ENCODE assay signal across 16 mouse cellular contexts in genomic region chr11:118265621-118266020, GRCm38 (mm10). TPM values are rescaled to one million over a fixed set of nuclear protein-coding genes. Genes with fewer than 3 reads are reported as not detected.
DNase-seq lines count a peak whose midpoint lies in the region; ATAC-seq and TF ChIP-seq lines count a peak whose summit lies in the region.
"Had no signal": no experiment of that assay in that cellular context is flagged by ENCODE, and none has a peak within 500 bp of the region (broad histone marks: within the 10 kb centered on the region; RNA-seq: fewer than 3 reads in every experiment).

No protein-coding gene starts in this region.

- intact Hi-C loops in gastrocnemius, adult 2 months (cut with DNase I), result no loop called here
- intact Hi-C loops in gastrocnemius, postnatal 14 days (cut with DNase I; ENCODE audit: low total_unique reads), result no loop called here

- DNase-seq in gastrocnemius, adult 2 months, result peak; percentile 37
- no peak for DNase-seq in gastrocnemius, postnatal 14 days
- peak; percentile 38 to 40 for DNase-seq in lung, adult 18-20 months
- DNase-seq in lung, postnatal 0 days (ENCODE audit: low spot score), result no peak
- peak; percentile 60 for DNase-seq in adrenal gland, adult 2 months
- peak; percentile 56 for DNase-seq in induced T-regulatory cell, adult 2 months (ENCODE audit: low read depth)
- no peak for DNase-seq in stomach, postnatal 0 days (ENCODE audit: low spot score)
- no peak for DNase-seq in layer of hippocampus, adult 2 months (ENCODE audit: low spot score in 2 of 2)
- DNase-seq: cerebellum, adult 2 months had no signal

- WGBS in lung, postnatal 0 days, result 80% methylated on average over 11 of the region's 11 CpGs
- 84% methylated on average over 11 of the region's 11 CpGs for WGBS in stomach, postnatal 0 days

- no peaks in the 10 kb centered on the region for H3K27me3 ChIP-seq in lung, postnatal 0 days (replicated peaks; ENCODE audit: insufficient read depth, low read length)
- H3K27me3 ChIP-seq in stomach, postnatal 0 days (ENCODE audit: control insufficient read depth, insufficient read depth, low read length), result no peaks in the 10 kb centered on the region
- H3K27me3 ChIP-seq: embryonic facial prominence, embryonic 12.5 days; forebrain, embryonic 15.5 days; liver, embryonic 15.5 days; midbrain, embryonic 15.5 days; stomach, embryonic 15.5 days had no signal

- no peak for ATAC-seq in lung, postnatal 0 days
- no peak for ATAC-seq in stomach, postnatal 0 days (ENCODE audit: low FRiP score, low TSS enrichment)
- ATAC-seq: forebrain, embryonic 15.5 days; hindbrain, postnatal 0 days; midbrain, embryonic 15.5 days had no signal

- H3K27ac ChIP-seq in gastrocnemius, adult 2 months, result peak overlapping the region; percentile 74
- H3K27ac ChIP-seq in lung, postnatal 0 days (ENCODE audit: low read length), result no peak overlapping the region
- no peak overlapping the region for H3K27ac ChIP-seq in stomach, postnatal 0 days (replicated peaks)
- no peak overlapping the region for H3K27ac ChIP-seq in layer of hippocampus, adult 2 months
- H3K27ac ChIP-seq: embryonic facial prominence, embryonic 12.5 days; forebrain, embryonic 15.5 days; hindbrain, postnatal 0 days; left cerebral cortex, adult 2 months; liver, embryonic 15.5 days; midbrain, embryonic 15.5 days; stomach, embryonic 15.5 days had no signal

- H3K4me2 ChIP-seq in lung, postnatal 0 days (replicated peaks; ENCODE audit: low read depth, low read length), result no peak overlapping the region
- no peak overlapping the region for H3K4me2 ChIP-seq in stomach, postnatal 0 days (replicated peaks; ENCODE audit: low read depth)
- H3K4me2 ChIP-seq: embryonic facial prominence, embryonic 12.5 days; forebrain, embryonic 15.5 days; liver, embryonic 15.5 days; midbrain, embryonic 15.5 days; stomach, embryonic 15.5 days had no signal

- no peak overlapping the region for H3K9ac ChIP-seq in lung, postnatal 0 days (replicated peaks; ENCODE audit: low read depth)
- no peak overlapping the region for H3K9ac ChIP-seq in stomach, postnatal 0 days (ENCODE audit: low read length)
- H3K9ac ChIP-seq: embryonic facial prominence, embryonic 12.5 days; forebrain, embryonic 15.5 days; liver, embryonic 15.5 days; midbrain, embryonic 15.5 days; stomach, embryonic 15.5 days had no signal

- peaks cover 69% of the 10 kb centered on the region for H3K36me3 ChIP-seq in lung, postnatal 0 days (ENCODE audit: insufficient read depth, low read length)
- H3K36me3 ChIP-seq in stomach, postnatal 0 days (ENCODE audit: control insufficient read depth, insufficient read depth, low read length), result peaks cover 40% of the 10 kb centered on the region

- no peak for TF ChIP-seq EP300 in lung, postnatal 0 days (IDR thresholded peaks at IDR 0.05)
- TF ChIP-seq EP300 in stomach, postnatal 0 days (optimal IDR thresholded peaks at IDR 0.05), result no peak

- H3K4me3 ChIP-seq in gastrocnemius, adult 2 months, result no peak overlapping the region
- no peak overlapping the region for H3K4me3 ChIP-seq in lung, postnatal 0 days (ENCODE audit: low read depth, low read length)
- no peak overlapping the region for H3K4me3 ChIP-seq in stomach, postnatal 0 days (ENCODE audit: low read depth, low read length)
- no peak overlapping the region for H3K4me3 ChIP-seq in layer of hippocampus, adult 2 months
- H3K4me3 ChIP-seq: embryonic facial prominence, embryonic 12.5 days; forebrain, embryonic 15.5 days; left cerebral cortex, adult 2 months; liver, embryonic 15.5 days; midbrain, embryonic 15.5 days; stomach, embryonic 15.5 days had no signal

- H3K4me1 ChIP-seq in lung, postnatal 0 days (ENCODE audit: insufficient read depth, low read depth, low read length), result no peaks in the 10 kb centered on the region
- no peaks in the 10 kb centered on the region for H3K4me1 ChIP-seq in stomach, postnatal 0 days (replicated peaks; ENCODE audit: control insufficient read depth, insufficient read depth)
- H3K4me1 ChIP-seq: embryonic facial prominence, embryonic 12.5 days; forebrain, embryonic 15.5 days; liver, embryonic 15.5 days; midbrain, embryonic 15.5 days; stomach, embryonic 15.5 days had no signal

- H3K9me3 ChIP-seq in lung, postnatal 0 days (ENCODE audit: low read length), result no peaks in the 10 kb centered on the region
- H3K9me3 ChIP-seq in stomach, postnatal 0 days (ENCODE audit: control insufficient read depth, low read length), result no peaks in the 10 kb centered on the region
- H3K9me3 ChIP-seq: embryonic facial prominence, embryonic 12.5 days; forebrain, embryonic 15.5 days; liver, embryonic 15.5 days; midbrain, embryonic 15.5 days; stomach, embryonic 15.5 days had no signal

- no peak for TF ChIP-seq CTCF in gastrocnemius, adult 2 months (IDR thresholded peaks at IDR 0.05)
- TF ChIP-seq CTCF in lung, postnatal 0 days (IDR thresholded peaks at IDR 0.05), result no peak
- TF ChIP-seq CTCF in stomach, postnatal 0 days (IDR thresholded peaks at IDR 0.05; ENCODE audit: low read depth), result no peak
- TF ChIP-seq CTCF in layer of hippocampus, adult 2 months (conservative IDR thresholded peaks at IDR 0.05), result no peak

RNA-seq across cellular contexts. Expression of gene Cyth1, which starts 17.2 kb away (rescaled TPM):
- 10 to 100 TPM; 28.6 to 49.6 TPM for total RNA-seq in gastrocnemius, adult 2 months (2021)
- total RNA-seq in gastrocnemius, postnatal 14 days (2021), result 10 to 100 TPM; 23.3 to 31.2 TPM
- polyA plus RNA-seq in lung, postnatal 0 days (2015; fragmentation: Nextera tagmentation; extraction: Ambion mirVana), result 19.4 and 19.5 TPM in 2 replicates
- total RNA-seq in adrenal gland, adult 2 months (2021), result 10 to 100 TPM; 28.9 to 34.0 TPM
- polyA plus RNA-seq in adrenal gland, adult 2 months (2012; rRNA removed), result 13.8 and 16.1 TPM in 2 replicates
- polyA plus RNA-seq in stomach, postnatal 0 days (2015; fragmentation: Nextera tagmentation; extraction: Ambion mirVana), result 13.1 and 13.3 TPM in 2 replicates
- total RNA-seq in layer of hippocampus, adult 2 months (2021), result 100 to 1,000 TPM; 101 to 108 TPM

RNA-seq across cellular contexts. Expression of gene Usp36, which starts 24.4 kb away (rescaled TPM):
- total RNA-seq in gastrocnemius, adult 2 months (2021), result 10 to 100 TPM; 15.7 to 17.4 TPM
- total RNA-seq in gastrocnemius, postnatal 14 days (2021), result 1 to 10 TPM; 9.8 TPM
- polyA plus RNA-seq in lung, postnatal 0 days (2015; fragmentation: Nextera tagmentation; extraction: Ambion mirVana), result 10.5 and 11.8 TPM in 2 replicates
- 10 to 100 TPM; 18.7 to 26.2 TPM for total RNA-seq in adrenal gland, adult 2 months (2021)
- 21.4 and 22.4 TPM in 2 replicates for polyA plus RNA-seq in adrenal gland, adult 2 months (2012; rRNA removed)
- polyA plus RNA-seq in stomach, postnatal 0 days (2015; fragmentation: Nextera tagmentation; extraction: Ambion mirVana), result 8.1 and 8.9 TPM in 2 replicates
- 10 to 100 TPM; 26.5 to 28.5 TPM for total RNA-seq in layer of hippocampus, adult 2 months (2021)

Comparison
In these comparisons a context has a peak if more than half of its experiments do, and no peak if none do; other contexts are left out.
1. DNase-seq: peak in gastrocnemius, adult 2 months (single experiment), lung, adult 18-20 months (2 of 2), adrenal gland, adult 2 months (single experiment) and induced T-regulatory cell, adult 2 months (single experiment); none in gastrocnemius, postnatal 14 days (single experiment), lung, postnatal 0 days (single experiment), stomach, postnatal 0 days (single experiment) and layer of hippocampus, adult 2 months (0 of 2).